Mouse (Mus musculus) inflammation-experienced regulatory T-cells, adult 16 weeks (primary cell): ENCODE data around the gene Tkfc. TPM values are rescaled to one million over a fixed set of nuclear protein-coding genes. Genes with fewer than 3 reads are reported as not detected.

Experiments
- polyA plus RNA-seq: library from polyadenylated mRNA; unstranded; fragments of 100-300 nt; shearing (Covaris generic); gene quantifications from one replicate; pipeline ENCODE4 v1.2.1, GENCODE M21; 2017

Tkfc gene
- polyA plus RNA-seq, result 9.0 TPM

GRCm38 (mm10) chr19:10605293-10605900 is at the start of gene Tkfc, which contains the start of gene Ddb1:
Gene Tkfc, minus strand, starts transcription at chr19:10605654.
Gene Ddb1, plus strand, starts transcription at chr19:10605327.

GRCm38 (mm10) chr19:10634106-10634871 is 28.8 kb upstream of the Tkfc start, which contains the start of gene Vwce:
Gene Vwce, plus strand, starts transcription at chr19:10634213.

DNA sequence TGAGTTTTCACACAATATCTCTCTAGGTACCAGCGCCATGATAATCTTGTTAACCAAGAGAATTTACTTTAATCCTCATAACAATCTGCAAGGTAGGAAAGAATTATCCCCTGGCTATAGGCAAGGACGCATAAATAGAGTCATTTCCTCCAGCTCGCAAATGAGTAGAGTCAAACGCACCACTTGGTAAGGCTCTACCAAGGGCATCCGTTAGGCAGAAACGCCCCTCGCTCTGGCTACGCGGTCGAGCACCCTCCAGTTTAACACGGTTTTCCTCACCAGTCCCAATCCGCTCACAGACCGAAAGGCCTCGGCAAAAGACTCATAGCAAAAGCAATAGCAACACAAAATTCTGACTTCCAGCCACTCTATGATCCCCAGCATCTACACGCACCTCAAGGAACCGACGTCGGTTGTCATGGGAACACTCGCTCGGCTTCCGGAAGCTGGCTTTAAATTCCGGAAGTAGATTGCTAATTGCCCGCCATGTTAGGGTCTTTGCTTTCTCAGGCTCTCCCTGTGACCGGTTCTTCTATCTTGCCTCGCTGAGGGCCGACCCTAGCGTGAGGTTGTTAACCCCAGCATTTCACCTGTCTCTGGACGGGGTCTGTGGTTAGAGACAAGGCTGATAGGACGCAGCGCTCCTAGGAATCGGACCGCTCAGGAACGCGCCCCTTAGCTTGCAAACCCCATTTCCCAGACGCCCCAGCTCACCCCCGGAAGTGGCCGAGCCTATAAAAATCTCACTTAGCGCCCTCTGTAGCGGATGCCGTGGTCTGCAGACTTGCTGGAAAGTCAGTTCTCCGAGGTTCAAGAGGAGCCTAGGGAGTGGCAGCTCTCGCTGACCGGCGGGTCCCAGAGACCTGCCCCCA is 28.5 kb downstream of the Tkfc start, which contains the start of the genes Cyb561a3 and Tmem138:
Cyb561a3 (plus strand) TSS at position 483 of the 872 bp plus-strand sequence.
Tmem138 (minus strand) TSS at position 673 of the 872 bp plus-strand sequence.

GRCm38 (mm10) chr19:10555624-10556510 is 49.6 kb downstream of the Tkfc start, which contains the start of gene Tmem216:
Gene Tmem216, minus strand, starts transcription at chr19:10556238.

Other genes starting within 250 kb of the Tkfc start
- gene Syt7, start 216.6 kb downstream of the Tkfc start, polyA plus RNA-seq, result 0.13 TPM
- gene Lrrc10b, start 148.2 kb downstream of the Tkfc start, polyA plus RNA-seq, result not detected
- 0.35 TPM for gene Ppp1r32, start 122.7 kb downstream of the Tkfc start, polyA plus RNA-seq
- gene Cpsf7, start 80.4 kb downstream of the Tkfc start, polyA plus RNA-seq, result 33.6 TPM
- 94.9 TPM for gene Sdhaf2, start 79.5 kb downstream of the Tkfc start, polyA plus RNA-seq
- gene Tmem216, start 49.4 kb downstream of the Tkfc start, polyA plus RNA-seq, result 12.7 TPM
- 53.0 TPM for gene Cyb561a3, start 28.5 kb downstream of the Tkfc start, polyA plus RNA-seq
- 22.4 TPM for gene Tmem138, start 28.3 kb downstream of the Tkfc start, polyA plus RNA-seq
- gene Ddb1, start 327 bp downstream of the Tkfc start, polyA plus RNA-seq, result 208 TPM
- gene Vwce, start 28.6 kb upstream of the Tkfc start, polyA plus RNA-seq, result not detected
- gene Pga5, start 72.4 kb upstream of the Tkfc start, polyA plus RNA-seq, result not detected
- gene Vps37c, start 83.1 kb upstream of the Tkfc start, polyA plus RNA-seq, result 26.3 TPM
- 569 TPM for gene Cd5, start 133.3 kb upstream of the Tkfc start, polyA plus RNA-seq
- 778 TPM for gene Cd6, start 224.4 kb upstream of the Tkfc start, polyA plus RNA-seq
- gene Slc15a3, start 234.1 kb upstream of the Tkfc start, polyA plus RNA-seq, result 1.9 TPM